Mouse (Mus musculus) thymus, postnatal 10 days (tissue): ENCODE measurements around the gene 4930596D02Rik.

Experiments used
- DNase-seq, 2 experiments: peaks; one replicate each; pipeline ENCODE4 v3.0.0; 2021; ENCODE audit warnings: low spot score in 2 of 2

4930596D02Rik gene

DNA sequence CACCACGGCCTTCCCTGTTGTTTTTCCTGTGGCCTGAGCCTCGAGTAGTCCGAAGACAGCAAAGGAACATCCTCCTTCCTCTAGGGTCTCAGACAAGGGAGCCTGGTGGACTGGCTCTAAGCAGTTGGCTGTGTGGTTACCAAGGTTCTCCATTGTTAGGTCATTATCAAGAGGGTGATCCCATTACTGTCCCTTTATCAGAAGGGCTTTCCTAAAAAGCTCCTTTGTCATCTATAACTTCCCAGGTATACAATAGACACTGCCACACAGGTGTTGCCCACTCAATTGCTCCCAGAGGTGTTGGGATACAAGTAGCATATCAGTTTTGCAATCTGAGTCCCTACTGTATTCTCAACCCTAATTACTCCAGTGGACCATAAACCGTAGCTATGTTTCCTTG lies at the start of gene 4930596D02Rik:
4930596D02Rik (minus strand) TSS at position 101 of the 400 bp plus-strand sequence.
- no peak for DNase-seq

DNA sequence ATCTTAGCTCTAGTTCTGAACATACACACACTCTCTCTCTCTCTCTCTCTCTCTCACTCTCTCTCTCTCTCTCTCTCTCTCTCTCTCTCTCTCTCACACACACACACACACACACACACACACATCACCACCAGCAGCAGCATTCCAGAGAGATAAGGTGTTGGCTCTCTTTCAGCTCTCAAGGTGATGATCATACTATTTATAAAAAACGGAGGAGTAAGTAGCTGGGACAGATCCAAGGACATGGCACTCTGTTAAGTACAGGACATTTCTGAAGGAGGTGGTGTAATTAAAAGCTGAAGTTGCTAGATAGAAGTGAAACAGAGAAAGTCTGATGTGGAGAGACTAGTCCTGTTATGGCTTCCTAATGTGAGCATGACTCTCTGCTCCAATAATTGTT lies 41.5 kb upstream of the 4930596D02Rik start:
- DNase-seq, result no peak

DNA sequence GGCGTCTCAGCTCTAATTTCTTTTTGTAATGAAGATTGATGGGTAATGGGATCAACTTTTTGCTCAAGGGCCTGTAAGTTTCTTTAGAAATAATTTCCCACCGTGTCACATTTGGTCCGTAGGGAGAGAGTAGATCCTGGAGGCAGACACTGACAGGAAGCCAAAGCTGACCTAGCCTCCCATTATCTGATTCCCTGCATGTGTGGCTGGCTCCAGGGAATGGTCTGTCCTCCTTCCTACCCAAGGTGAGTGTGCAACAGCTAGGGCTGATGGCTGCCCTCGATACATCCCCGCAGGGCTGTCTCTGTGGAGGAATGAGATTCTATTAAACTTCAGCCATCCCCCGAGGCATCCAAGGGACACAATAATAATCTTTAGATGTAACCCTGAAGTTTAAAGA lies 33.5 kb upstream of the 4930596D02Rik start:
- no peak for DNase-seq

DNA sequence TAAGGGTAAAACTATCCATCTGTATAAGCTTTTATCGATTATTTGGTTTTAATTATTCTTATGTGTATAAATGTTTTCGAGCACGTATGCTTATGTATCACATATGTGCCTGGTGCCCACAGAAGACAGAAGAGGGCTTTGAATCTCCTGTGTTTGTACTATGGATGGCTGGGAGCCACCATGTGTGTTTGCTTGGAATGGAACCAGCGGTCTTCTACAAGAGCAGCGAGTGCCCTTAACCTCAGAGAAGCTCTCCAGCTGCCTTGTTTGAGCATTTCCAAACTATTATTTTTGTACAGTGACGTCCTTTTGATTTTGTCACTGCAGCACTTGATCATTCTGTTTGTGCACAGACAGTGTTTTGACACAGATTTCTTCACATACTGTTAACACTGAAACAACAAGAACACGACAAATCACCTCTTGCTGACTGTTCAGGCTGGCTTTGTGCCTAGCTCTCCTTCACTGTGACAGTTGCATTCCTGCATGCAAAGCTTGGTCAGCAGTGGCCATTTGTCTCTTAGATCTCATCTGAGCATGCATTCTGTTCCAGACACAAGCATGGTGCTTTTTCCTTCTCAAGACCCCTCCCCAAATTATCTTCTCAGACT lies 30.4 kb upstream of the 4930596D02Rik start:
- no peak for DNase-seq

DNA sequence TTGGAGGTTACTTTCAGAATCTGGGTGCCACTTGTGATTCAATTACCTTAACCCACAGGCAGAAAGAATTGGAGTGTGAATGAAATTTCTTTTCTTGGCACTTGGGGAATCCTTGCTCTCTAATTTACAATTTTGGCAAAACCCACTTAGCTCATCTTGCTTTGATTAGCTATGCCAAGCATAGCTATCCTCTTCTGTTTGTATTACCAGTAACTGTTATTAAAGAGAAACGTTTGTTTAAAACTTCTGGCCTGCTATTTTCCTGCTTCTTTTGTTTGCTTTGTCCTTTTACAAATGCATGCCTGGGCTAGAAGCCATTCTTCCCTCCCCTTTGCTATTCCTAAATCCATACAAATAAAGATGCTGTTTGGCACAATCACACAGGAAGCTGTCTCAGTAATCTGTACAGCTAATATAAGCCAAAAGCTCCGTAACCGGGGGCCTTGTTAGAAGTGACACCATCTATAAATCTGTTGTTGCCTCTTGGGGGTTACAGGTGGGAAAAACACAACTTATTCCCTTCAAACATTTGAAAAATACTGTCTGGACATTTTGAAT lies 19.0 kb downstream of the 4930596D02Rik start:
- no peak for DNase-seq

DNA sequence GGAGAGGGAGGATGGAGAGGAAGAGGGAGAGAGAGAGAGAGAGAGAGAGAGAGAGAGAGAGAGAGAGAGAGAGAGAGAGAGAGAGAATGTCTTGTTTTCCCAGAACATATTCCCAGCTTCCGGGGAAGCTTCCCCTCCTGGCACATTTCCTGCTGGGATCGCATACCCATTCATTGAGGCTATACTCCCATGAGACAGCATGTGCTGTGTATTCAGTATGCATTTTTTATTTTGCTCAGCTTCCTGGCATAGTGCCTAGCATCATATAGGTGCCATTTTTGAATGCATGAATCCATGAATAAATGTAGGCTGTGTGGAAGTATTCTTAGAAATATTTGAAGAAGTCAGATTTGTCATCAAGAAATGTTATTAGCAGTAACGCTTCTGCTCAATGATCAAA lies 31.7 kb downstream of the 4930596D02Rik start:
- no peak for DNase-seq

DNA sequence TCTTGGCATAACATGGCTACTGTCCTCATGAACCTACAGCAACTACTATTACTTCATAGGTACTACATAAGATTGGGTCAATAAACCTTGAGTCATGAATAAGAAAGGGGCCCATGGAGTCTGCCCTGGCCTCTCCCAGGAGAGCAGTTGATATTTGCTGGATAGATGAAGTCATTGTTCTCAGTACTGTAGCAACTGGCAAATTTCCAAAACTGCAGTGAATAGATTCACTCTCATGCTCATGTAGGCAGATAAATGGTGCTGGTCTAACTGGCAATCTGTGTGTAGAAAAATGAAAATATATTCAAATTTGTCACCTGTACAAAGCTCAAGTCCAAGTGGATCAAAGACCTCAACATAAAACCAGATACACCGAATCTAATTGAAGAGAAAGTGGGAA lies 38.5 kb downstream of the 4930596D02Rik start:
- DNase-seq, result no peak
